Mouse (Mus musculus): Measurements from ENCODE around the gene Med6. TPM values are rescaled to one million over a fixed set of nuclear protein-coding genes. Genes with fewer than 3 reads are reported as not detected.

The Med6 gene
- total RNA-seq (2023) = 41.1 TPM

DNA sequence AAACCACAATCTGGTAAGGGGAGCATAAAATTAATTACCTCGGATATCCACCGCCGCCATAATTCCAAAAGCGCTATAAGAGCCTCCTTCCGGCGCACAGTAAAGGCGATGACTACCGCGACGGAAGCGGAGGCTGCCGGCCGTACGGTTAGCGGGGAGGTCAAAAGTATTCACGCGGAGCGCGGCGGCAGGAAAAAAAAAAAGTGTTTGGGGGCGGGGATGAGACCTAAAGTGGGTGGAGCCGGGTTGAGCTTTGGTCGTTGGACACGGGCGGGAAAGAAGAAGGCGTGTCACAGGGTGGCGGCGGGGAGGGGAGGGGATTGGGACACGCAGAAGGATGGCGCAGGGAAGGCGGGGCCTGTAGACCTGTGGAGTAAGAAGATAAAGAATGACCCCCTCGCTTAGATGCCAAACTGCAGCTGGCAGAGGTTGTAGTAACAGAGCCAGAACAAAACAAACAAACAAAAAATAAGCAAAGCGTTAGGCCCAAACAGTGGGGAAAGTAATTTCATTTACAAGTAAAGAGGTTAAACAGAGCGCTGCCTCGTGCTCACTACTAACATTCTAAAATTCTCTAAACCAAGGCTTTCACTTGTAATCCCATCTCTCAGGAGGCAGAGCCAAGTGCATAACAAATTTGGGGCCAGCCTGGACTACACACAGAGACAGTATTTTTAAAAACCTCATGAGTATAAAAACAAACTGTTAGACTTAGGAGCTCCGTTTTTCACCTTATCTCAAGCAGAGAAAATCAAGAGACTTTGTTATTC lies at the start of gene Med6:
Gene Med6, minus strand, starts transcription at position 107 of the 770 bp plus-strand sequence.

DNA sequence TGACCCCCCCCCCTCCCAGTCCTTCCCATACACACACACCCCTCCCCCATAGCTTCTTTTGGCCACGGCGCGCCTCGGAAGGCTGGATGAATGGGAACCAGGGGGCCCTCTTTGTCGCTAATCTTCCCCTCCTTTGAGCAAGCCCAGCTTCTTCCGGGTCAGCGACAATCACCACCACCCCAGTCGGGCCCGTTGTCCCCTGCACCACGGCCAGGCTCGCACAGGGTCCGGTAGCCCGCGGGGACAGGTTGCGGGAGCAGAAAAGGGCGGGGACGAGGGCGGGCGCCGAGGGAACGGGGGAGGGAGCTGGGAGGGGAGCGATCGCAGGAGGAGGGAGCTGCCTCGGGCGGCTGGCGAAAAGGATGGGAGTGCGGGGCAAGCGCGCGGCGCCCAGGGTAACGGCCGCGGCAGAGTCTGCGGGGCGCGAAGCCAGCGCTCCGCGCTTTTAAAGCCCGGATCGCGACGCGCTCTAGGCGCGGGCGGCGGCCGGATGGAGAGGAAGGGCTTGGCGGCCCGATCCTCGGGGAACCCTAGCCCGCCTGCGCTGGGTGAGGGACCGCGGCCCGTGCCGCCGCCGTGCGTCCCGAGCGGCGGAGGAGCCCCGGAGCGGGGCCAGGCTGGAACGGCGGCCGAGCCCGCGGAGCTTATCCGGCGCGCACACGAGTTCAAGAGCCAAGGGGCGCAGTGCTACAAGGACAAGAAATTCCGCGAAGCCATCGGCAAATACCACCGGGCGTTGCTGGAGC lies 36.3 kb upstream of the Med6 start, which contains the start of gene Ttc9:
Gene Ttc9, plus strand, starts transcription at position 335 of the 746 bp plus-strand sequence.

DNA sequence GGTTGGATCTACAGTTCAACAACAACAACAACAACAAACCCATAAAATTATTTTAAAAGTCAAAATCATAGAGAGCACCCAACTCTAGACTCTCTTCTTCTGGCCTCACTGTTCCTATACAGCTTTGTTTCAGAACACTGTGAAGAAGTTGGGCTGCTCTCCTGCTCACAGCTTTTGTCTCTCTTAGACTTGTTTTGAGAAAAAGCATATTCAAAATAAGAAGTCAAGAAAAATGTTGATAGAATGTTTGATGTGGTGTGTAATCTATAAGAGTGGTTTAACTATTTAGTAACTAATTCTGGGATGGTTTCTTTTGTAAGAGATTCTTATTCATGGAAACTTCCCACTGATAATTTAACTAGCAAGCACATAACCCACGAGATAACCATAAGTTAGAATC lies 26.4 kb downstream of the Med6 start, which contains the start of gene Adam21:
Gene Adam21, minus strand, starts transcription at position 101 of the 400 bp plus-strand sequence.

DNA sequence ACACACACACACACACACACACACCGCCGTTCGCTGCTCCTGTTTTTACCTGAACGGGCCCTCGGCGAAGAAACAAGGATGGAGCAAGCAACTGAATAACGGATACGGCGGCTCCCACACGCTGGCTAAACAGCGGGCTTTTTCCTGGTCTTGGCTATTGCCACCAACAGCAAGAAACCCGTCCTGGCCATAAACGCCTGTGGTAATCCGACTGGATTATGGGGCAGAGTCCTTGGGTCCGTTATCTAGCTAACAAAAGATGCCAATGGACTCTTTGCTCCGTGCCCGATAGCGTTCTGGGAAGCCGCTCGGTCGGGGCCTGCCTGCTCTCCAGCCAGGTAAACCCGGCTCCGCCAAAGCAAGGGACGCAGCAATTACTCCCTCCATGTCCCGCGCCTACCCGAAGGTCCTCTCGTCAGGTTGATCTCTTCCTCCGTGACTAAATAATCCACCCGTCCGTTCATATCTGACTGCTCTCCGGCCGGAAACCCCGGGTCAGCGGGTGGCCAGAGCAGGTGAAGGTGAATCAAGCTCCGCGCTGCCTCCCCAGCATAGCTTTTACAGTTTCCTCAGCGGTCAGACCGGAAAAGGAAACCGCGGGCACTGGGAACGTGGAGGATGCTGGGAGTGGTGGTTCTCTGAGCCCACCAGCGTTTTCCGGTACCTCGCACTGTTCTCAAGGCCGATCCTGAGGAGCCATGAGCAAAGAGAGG lies 62.3 kb downstream of the Med6 start, which contains the start of the genes Gm20498 and Synj2bp:
Gene Gm20498, minus strand, starts transcription at position 590 of the 713 bp plus-strand sequence.
Gene Synj2bp, minus strand, starts transcription at position 596 of the 713 bp plus-strand sequence.

Other genes with a start within 250 kb of the Med6 start
- gene Gm4787, start 215.5 kb downstream of the Med6 start, total RNA-seq (2023) = 1.1 TPM
- gene Adam4, start 173.1 kb downstream of the Med6 start, total RNA-seq (2023) = 1.5 TPM
- gene Cox16, start 109.9 kb downstream of the Med6 start, total RNA-seq (2023) = 74.9 TPM
- 16.6 TPM for gene Gm20498, start 62.1 kb downstream of the Med6 start, total RNA-seq (2023)
- 31.5 TPM for gene Synj2bp, start 62.1 kb downstream of the Med6 start, total RNA-seq (2023)
- not detected for gene Adam21, start 26.5 kb downstream of the Med6 start, total RNA-seq (2023)
- not detected for gene Ttc9, start 36.2 kb upstream of the Med6 start, total RNA-seq (2023)
- 6.9 TPM for gene Map3k9, start 186.2 kb upstream of the Med6 start, total RNA-seq (2023)